Mouse (Mus musculus) lung, embryonic 16.5 days (tissue): ENCODE data around the gene Tub. TPM values are rescaled to one million over a fixed set of nuclear protein-coding genes. Genes with fewer than 3 reads are reported as not detected.

Source experiments
- ATAC-seq: fragments of 200-750 bp; cut with Nextera tagmentation; 2 replicates; pipeline ENCODE4 v1.8.0; 2017; ENCODE audit warnings: low read depth, mild to moderate bottlenecking, moderate library complexity
- H3K27ac ChIP-seq: fragments of 300-500 bp; sonication (generic); 2 replicates; pipeline ENCODE4 v1.5.1; 2014; ENCODE audit warnings: mild to moderate bottlenecking, control low read depth, low read length
- H3K27me3 ChIP-seq: fragments of 300-500 bp; sonication (generic); 2 replicates; pipeline ENCODE4 v1.6.1; 2014; ENCODE audit warnings: low read depth, low read length, mixed read lengths; ENCODE audit not compliant: control insufficient read depth, insufficient read depth
- H3K36me3 ChIP-seq: fragments of 300-500 bp; sonication (generic); 2 replicates; pipeline ENCODE4 v1.6.1; 2014; ENCODE audit warnings: low read length; ENCODE audit not compliant: control insufficient read depth, insufficient read depth
- H3K4me1 ChIP-seq: fragments of 300-500 bp; sonication (generic); replicated peaks from 2 replicates; pipeline ENCODE4 v1.6.1; 2014; ENCODE audit warnings: low read length, mixed read lengths; ENCODE audit not compliant: control insufficient read depth, insufficient read depth
- H3K4me2 ChIP-seq: fragments of 300-500 bp; sonication (generic); 2 replicates; pipeline ENCODE4 v1.6.1; 2014; ENCODE audit warnings: low read depth, low read length, control low read depth
- H3K4me3 ChIP-seq: fragments of 300-500 bp; sonication (generic); 2 replicates; pipeline ENCODE4 v1.5.1; 2014; ENCODE audit warnings: mild to moderate bottlenecking, low read length, control low read depth
- H3K9ac ChIP-seq: fragments of 300-500 bp; sonication (generic); 2 replicates; pipeline ENCODE4 v1.6.1; 2014; ENCODE audit warnings: low read length, control low read depth
- H3K9me3 ChIP-seq: fragments of 300-500 bp; sonication (generic); 2 replicates; pipeline ENCODE4 v1.6.1; 2016; ENCODE audit warnings: low read length; ENCODE audit not compliant: control insufficient read depth
- WGBS: fragments of 180-500 bp; shearing (Covaris S2); extraction: QIAGEN DNeasy Blood & Tissue Kit; methylation state at CpG from one replicate; pipeline ENCODE4 v1.1.7; 2014; 5-methylcytosine and 5-hydroxymethylcytosine counted together
- polyA plus RNA-seq: library from polyadenylated mRNA; unstranded; fragments of >200 nt; fragmentation: Nextera tagmentation; extraction: Ambion mirVana; gene quantifications from 2 replicates; pipeline ENCODE4 v1.2.1, GENCODE M21; 2015

Gene Tub
- polyA plus RNA-seq, 1 experiment from 2014 or later, result 1.7 TPM

- Histone ChIP-seq H3K9ac (no peak overlapping the region), H3K4me3 (no peak overlapping the region), H3K9me3 (no peaks in the 10 kb centered on the region), H3K4me2 (no peak overlapping the region), H3K27me3 (no peaks in the 10 kb centered on the region), H3K36me3 (no peaks in the 10 kb centered on the region), H3K4me1 (no peaks in the 10 kb centered on the region), H3K27ac (no peak overlapping the region)
- no peak for ATAC-seq
- WGBS, result 73% methylated on average over 4 of the region's 4 CpGs
These were observed 51.8 kb downstream of the Tub start for GRCm38 (mm10) chr7:109001971-109002370.

GRCm38 (mm10) chr7:109003653-109004052 is 53.5 kb downstream of the Tub start:
- Histone ChIP-seq H3K9ac (no peak overlapping the region), H3K27me3 (no peaks in the 10 kb centered on the region), H3K9me3 (no peaks in the 10 kb centered on the region), H3K4me3 (no peak overlapping the region), H3K27ac (no peak overlapping the region), H3K4me1 (no peaks in the 10 kb centered on the region), H3K4me2 (no peak overlapping the region), H3K36me3 (no peaks in the 10 kb centered on the region)
- ATAC-seq, result no peak
- 14% methylated on average over 3 of the region's 3 CpGs for WGBS

GRCm38 (mm10) chr7:109009260-109009659 is 59.1 kb downstream of the Tub start:
- H3K9me3 ChIP-seq, result no peaks in the 10 kb centered on the region
- no peak overlapping the region for H3K4me2 ChIP-seq
- no peak for ATAC-seq
- H3K27ac ChIP-seq, result no peak overlapping the region
- 50% methylated on average over 1 of the region's 1 CpGs for WGBS
- no peak overlapping the region for H3K9ac ChIP-seq
- H3K27me3 ChIP-seq, result peaks cover 29% of the 10 kb centered on the region
- 0 out of 2 replicates have a peak, but pooled peaks cover 8% of the 10 kb centered on the region for H3K4me1 ChIP-seq
- H3K4me3 ChIP-seq, result no peak overlapping the region
- no peaks in the 10 kb centered on the region for H3K36me3 ChIP-seq

- H3K36me3 ChIP-seq, result no peaks in the 10 kb centered on the region
- no peaks in the 10 kb centered on the region for H3K9me3 ChIP-seq
- H3K27ac ChIP-seq, result no peak overlapping the region
- peak overlapping the region; percentile 64 for H3K9ac ChIP-seq
- peak overlapping the region; percentile 92 for H3K4me2 ChIP-seq
- peak overlapping the region; percentile 65 for H3K4me3 ChIP-seq
- 2% methylated on average over 78 of the region's 82 CpGs for WGBS
- peak; percentile 65 for ATAC-seq
- peaks cover 29% of the 10 kb centered on the region for H3K27me3 ChIP-seq
- H3K4me1 ChIP-seq, result 0 out of 2 replicates have a peak, but pooled peaks cover 8% of the 10 kb centered on the region
These were observed 60.8 kb downstream of the Tub start for GRCm38 (mm10) chr7:109010720-109011595.

GRCm38 (mm10) chr7:109011596-109012180 is 61.5 kb downstream of the Tub start:
- 39% methylated on average over 8 of the region's 8 CpGs for WGBS
- H3K9ac ChIP-seq, result no peak overlapping the region; the same call in 1 of the 2 replicates

GRCm38 (mm10) chr7:109012575-109012974 is 62.4 kb downstream of the Tub start:
- Histone ChIP-seq H3K4me1 (0 out of 2 replicates have a peak, but pooled peaks cover 8% of the 10 kb centered on the region), H3K27me3 (peaks cover 29% of the 10 kb centered on the region), H3K36me3 (no peaks in the 10 kb centered on the region), H3K4me2 (no peak overlapping the region), H3K9ac (no peak overlapping the region), H3K9me3 (no peaks in the 10 kb centered on the region), H3K4me3 (no peak overlapping the region), H3K27ac (no peak overlapping the region)
- no peak for ATAC-seq
- 93% methylated on average over 1 of the region's 1 CpGs for WGBS

More at GRCm38 (mm10) chr7:109011596-109012180, 61.5 kb downstream of the Tub start:
- peak overlapping the region; percentile 92 for H3K4me2 ChIP-seq
- ATAC-seq, result no peak
- peaks cover 29% of the 10 kb centered on the region for H3K27me3 ChIP-seq
- H3K4me1 ChIP-seq, result 0 out of 2 replicates have a peak, but pooled peaks cover 8% of the 10 kb centered on the region
- no peaks in the 10 kb centered on the region for H3K36me3 ChIP-seq
- H3K4me3 ChIP-seq, result no peak overlapping the region; the same call in none of the 2 replicates
- H3K9me3 ChIP-seq, result no peaks in the 10 kb centered on the region
- H3K27ac ChIP-seq, result no peak overlapping the region

- WGBS, result 45% methylated on average over 4 of the region's 4 CpGs
- Histone ChIP-seq H3K9me3 (no peaks in the 10 kb centered on the region), H3K4me3 (no peak overlapping the region), H3K27ac (no peak overlapping the region), H3K4me2 (no peak overlapping the region), H3K4me1 (0 out of 2 replicates have a peak, but pooled peaks cover 8% of the 10 kb centered on the region), H3K36me3 (no peaks in the 10 kb centered on the region), H3K27me3 (peaks cover 29% of the 10 kb centered on the region), H3K9ac (no peak overlapping the region)
- no peak for ATAC-seq
These were observed 63.0 kb downstream of the Tub start for GRCm38 (mm10) chr7:109012998-109013625.

- no peak for ATAC-seq
- H3K4me2 ChIP-seq, result no peak overlapping the region
- H3K4me3 ChIP-seq, result no peak overlapping the region
- H3K27ac ChIP-seq, result no peak overlapping the region
- no peaks in the 10 kb centered on the region for H3K36me3 ChIP-seq
- H3K27me3 ChIP-seq, result peaks cover 26% of the 10 kb centered on the region
- H3K4me1 ChIP-seq, result 0 out of 2 replicates have a peak, but pooled peaks cover 8% of the 10 kb centered on the region
- no peak overlapping the region for H3K9ac ChIP-seq
- no peaks in the 10 kb centered on the region for H3K9me3 ChIP-seq
- 79% methylated on average over 7 of the region's 7 CpGs for WGBS
These were observed 64.7 kb downstream of the Tub start for GRCm38 (mm10) chr7:109014851-109015250.

- H3K4me2 ChIP-seq, result no peak overlapping the region
- H3K27me3 ChIP-seq, result peaks cover 11% of the 10 kb centered on the region
- no peaks in the 10 kb centered on the region for H3K36me3 ChIP-seq
- H3K9ac ChIP-seq, result no peak overlapping the region
- ATAC-seq, result no peak
- H3K9me3 ChIP-seq, result no peaks in the 10 kb centered on the region
- H3K4me3 ChIP-seq, result no peak overlapping the region
- H3K4me1 ChIP-seq, result no peaks in the 10 kb centered on the region
- WGBS, result 31% methylated on average over 5 of the region's 5 CpGs
- H3K27ac ChIP-seq, result no peak overlapping the region
These were observed 66.3 kb downstream of the Tub start for GRCm38 (mm10) chr7:109016378-109016923.
